Mouse (Mus musculus) intestine, embryonic 16.5 days (tissue): Measurements from ENCODE around the gene Kcnq1. TPM values are rescaled to one million over a fixed set of nuclear protein-coding genes. Genes with fewer than 3 reads are reported as not detected.

ENCODE experiments used
- ATAC-seq: fragments of 200-750 bp; cut with Nextera tagmentation; 2 replicates; pipeline ENCODE4 v1.8.0; 2017; ENCODE audit warnings: moderate TSS enrichment, moderate library complexity
- H3K27ac ChIP-seq: fragments of 300-500 bp; sonication (generic); 2 replicates; pipeline ENCODE4 v1.5.1; 2014; ENCODE audit warnings: mild to moderate bottlenecking, low read length
- H3K27me3 ChIP-seq: fragments of 300-500 bp; sonication (generic); replicated peaks from 2 replicates; pipeline ENCODE4 v1.6.1; 2014; ENCODE audit warnings: low read length, control low read depth, mixed read lengths; ENCODE audit not compliant: control insufficient read depth, insufficient read depth
- H3K36me3 ChIP-seq: fragments of 300-500 bp; sonication (generic); 2 replicates; pipeline ENCODE4 v1.6.1; 2014; ENCODE audit warnings: low read length, control low read depth; ENCODE audit not compliant: control insufficient read depth, insufficient read depth
- H3K4me1 ChIP-seq: fragments of 300-500 bp; sonication (generic); 2 replicates; pipeline ENCODE4 v1.6.1; 2014; ENCODE audit warnings: low read length, control low read depth, mixed read lengths; ENCODE audit not compliant: control insufficient read depth, insufficient read depth
- H3K4me2 ChIP-seq: fragments of 300-500 bp; sonication (generic); 2 replicates; pipeline ENCODE4 v1.6.1; 2014; ENCODE audit warnings: low read depth, low read length, control low read depth
- H3K4me3 ChIP-seq: fragments of 300-500 bp; sonication (generic); 2 replicates; pipeline ENCODE4 v1.5.1; 2014; ENCODE audit warnings: mild to moderate bottlenecking, low read length
- H3K9ac ChIP-seq: fragments of 300-500 bp; sonication (generic); 2 replicates; pipeline ENCODE4 v1.6.1; 2014; ENCODE audit warnings: low read depth, low read length
- H3K9me3 ChIP-seq: fragments of 300-500 bp; sonication (generic); 2 replicates; pipeline ENCODE4 v1.6.1; 2016; ENCODE audit warnings: low read length, control low read depth; ENCODE audit not compliant: control insufficient read depth
- WGBS: fragments of 180-500 bp; shearing (Covaris S2); extraction: QIAGEN DNeasy Blood & Tissue Kit; methylation state at CpG from one replicate; pipeline ENCODE4 v1.1.7; 2014; 5-methylcytosine and 5-hydroxymethylcytosine counted together
- polyA plus RNA-seq: library from polyadenylated mRNA; unstranded; fragments of >200 nt; fragmentation: Nextera tagmentation; extraction: Ambion mirVana; gene quantifications from 2 replicates; pipeline ENCODE4 v1.2.1, GENCODE M21; 2015

The Kcnq1 gene
- polyA plus RNA-seq, 1 experiment from 2014 or later: 9.7 TPM

DNA sequence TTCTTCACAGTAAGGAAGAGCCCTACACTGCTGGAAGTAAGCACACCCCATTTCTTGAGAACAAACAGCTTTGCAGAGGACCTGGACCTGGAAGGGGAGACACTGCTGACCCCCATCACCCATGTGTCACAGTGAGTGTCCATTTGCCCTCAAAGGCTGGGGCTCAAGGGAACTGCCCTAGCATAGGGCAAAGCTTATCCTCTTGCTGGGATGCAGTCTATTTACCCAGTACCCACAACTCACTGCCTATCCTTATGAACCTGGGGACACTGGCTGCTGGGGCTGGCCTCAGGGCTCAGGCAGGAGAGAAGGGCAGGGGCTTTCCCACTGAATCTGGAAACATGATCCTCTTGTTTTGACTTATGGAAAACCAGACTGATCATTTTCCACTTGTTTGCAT lies 155.1 kb downstream of the Kcnq1 start:
- Histone ChIP-seq H3K27ac (no peak overlapping the region), H3K4me2 (no peak overlapping the region), H3K36me3 (no peaks in the 10 kb centered on the region), H3K4me1 (peaks cover 14% of the 10 kb centered on the region), H3K4me3 (no peak overlapping the region), H3K27me3 (no peaks in the 10 kb centered on the region), H3K9ac (no peak overlapping the region), H3K9me3 (no peaks in the 10 kb centered on the region)
- ATAC-seq: no peak

DNA sequence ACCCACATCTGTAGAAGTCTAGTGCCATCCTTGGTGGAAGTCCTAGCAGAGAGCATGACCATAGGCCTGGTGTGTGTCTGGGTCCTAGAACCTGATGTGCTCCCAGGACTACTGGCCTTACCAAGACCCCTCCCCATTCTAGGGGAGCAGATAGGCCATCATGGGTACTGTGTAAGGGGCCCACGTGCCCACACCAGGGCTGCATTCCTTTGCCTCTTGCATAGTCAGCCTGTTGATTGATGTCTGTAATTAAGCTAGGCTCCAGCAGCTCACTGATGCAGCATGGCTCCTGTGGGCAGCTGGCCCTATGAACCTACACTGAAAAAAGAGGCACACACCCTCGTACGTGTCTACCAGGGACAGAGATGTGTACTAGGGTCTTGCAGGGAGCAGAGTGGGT lies 157.4 kb downstream of the Kcnq1 start:
- no peak overlapping the region for H3K9ac ChIP-seq
- no peak overlapping the region for H3K4me2 ChIP-seq
- H3K4me3 ChIP-seq: no peak overlapping the region
- H3K27me3 ChIP-seq: no peaks in the 10 kb centered on the region
- peaks cover 14% of the 10 kb centered on the region for H3K4me1 ChIP-seq
- H3K36me3 ChIP-seq: no peaks in the 10 kb centered on the region
- H3K27ac ChIP-seq: no peak overlapping the region
- no peaks in the 10 kb centered on the region for H3K9me3 ChIP-seq
- WGBS: 51% methylated on average over 3 of the region's 3 CpGs
- ATAC-seq: peak; percentile 26; the same call in 1 of the 2 replicates

DNA sequence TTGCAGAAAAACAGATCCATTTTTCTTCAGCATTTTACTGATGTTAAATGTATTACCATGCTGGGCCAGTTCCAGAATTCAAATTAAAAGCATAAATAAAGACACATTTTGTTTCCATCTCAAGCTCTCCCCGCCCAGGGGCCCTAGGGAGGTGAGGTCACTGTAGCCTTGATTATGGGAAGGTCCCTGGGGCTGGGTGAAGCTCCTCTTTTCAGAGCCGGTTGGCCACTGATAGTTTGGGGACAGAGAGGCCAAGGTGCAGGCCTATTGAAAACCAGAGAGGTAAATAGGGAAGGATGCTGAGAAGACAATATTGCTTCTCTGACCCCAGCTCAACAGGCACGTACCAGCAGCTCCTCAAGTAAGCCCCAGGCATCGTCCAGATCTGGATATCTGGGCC lies 157.8 kb downstream of the Kcnq1 start:
- Histone ChIP-seq H3K36me3 (no peaks in the 10 kb centered on the region), H3K9me3 (no peaks in the 10 kb centered on the region), H3K27ac (no peak overlapping the region), H3K4me1 (peaks cover 14% of the 10 kb centered on the region), H3K27me3 (no peaks in the 10 kb centered on the region), H3K4me3 (no peak overlapping the region), H3K9ac (no peak overlapping the region), H3K4me2 (no peak overlapping the region)
- 63% methylated on average over 4 of the region's 4 CpGs for WGBS
- ATAC-seq: no peak

DNA sequence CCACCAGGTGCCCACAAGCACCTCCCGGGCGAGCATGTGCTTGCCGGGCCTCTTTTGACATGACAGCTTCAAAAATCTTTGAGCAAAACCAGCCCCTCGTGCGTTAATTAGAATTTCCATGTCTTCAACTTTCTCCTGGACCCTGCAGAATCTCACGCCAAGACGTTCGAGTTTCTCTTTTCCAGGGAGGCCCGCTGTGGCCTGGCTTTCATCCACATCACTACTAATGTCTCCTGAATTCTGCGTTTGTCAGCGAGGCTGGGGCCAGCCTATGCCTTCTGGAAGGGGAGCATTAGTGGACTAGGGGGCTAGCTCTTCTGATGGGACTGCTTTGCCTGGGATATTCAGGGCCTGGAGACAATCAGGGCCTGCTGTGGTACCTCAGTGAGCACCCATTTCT lies 159.2 kb downstream of the Kcnq1 start:
- no peaks in the 10 kb centered on the region for H3K36me3 ChIP-seq
- H3K27me3 ChIP-seq: no peaks in the 10 kb centered on the region
- no peak overlapping the region for H3K4me3 ChIP-seq
- no peak overlapping the region for H3K9ac ChIP-seq
- H3K4me1 ChIP-seq: peaks cover 14% of the 10 kb centered on the region
- H3K4me2 ChIP-seq: no peak overlapping the region
- no peaks in the 10 kb centered on the region for H3K9me3 ChIP-seq
- WGBS: 64% methylated on average over 11 of the region's 11 CpGs
- 0 out of 2 replicates have a peak overlapping the region, but pooled peaks have one; percentile 38 for H3K27ac ChIP-seq
- ATAC-seq: no peak

DNA sequence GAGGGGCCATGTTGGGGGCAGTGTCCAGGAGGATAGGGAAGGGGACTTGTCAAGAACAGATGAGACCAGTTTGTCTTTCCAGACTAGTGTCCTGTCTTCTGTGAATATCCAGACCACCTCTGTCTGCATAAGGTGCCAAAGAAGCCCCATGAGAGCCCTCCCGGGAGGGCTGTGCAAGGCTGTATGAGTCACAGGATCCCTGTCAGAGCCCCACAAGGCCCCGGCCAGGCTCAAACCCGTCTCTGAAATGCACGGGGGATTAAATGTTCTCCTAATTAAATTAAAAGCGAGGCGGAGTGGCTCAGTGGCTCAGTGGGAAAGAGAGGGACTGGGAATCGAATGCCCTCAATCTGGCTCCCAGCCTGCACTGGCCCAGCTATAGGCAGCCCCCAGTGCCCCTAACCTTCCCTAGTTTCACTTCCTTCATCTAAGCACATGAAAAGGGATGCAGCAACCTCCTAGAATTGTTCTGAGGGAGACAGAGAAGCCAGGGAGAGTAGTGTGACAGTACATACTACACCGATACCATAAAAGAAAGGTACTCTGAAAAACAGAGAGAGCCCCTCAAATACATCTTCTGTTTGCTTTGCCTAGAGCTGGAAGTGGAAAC lies 159.8 kb downstream of the Kcnq1 start:
- Histone ChIP-seq H3K9me3 (no peaks in the 10 kb centered on the region), H3K4me2 (no peak overlapping the region), H3K27ac (0 out of 2 replicates have a peak overlapping the region, but pooled peaks have one; percentile 38), H3K4me3 (no peak overlapping the region), H3K4me1 (peaks cover 14% of the 10 kb centered on the region), H3K27me3 (no peaks in the 10 kb centered on the region), H3K9ac (no peak overlapping the region), H3K36me3 (no peaks in the 10 kb centered on the region)
- ATAC-seq: no peak
- WGBS: 54% methylated on average over 8 of the region's 8 CpGs

DNA sequence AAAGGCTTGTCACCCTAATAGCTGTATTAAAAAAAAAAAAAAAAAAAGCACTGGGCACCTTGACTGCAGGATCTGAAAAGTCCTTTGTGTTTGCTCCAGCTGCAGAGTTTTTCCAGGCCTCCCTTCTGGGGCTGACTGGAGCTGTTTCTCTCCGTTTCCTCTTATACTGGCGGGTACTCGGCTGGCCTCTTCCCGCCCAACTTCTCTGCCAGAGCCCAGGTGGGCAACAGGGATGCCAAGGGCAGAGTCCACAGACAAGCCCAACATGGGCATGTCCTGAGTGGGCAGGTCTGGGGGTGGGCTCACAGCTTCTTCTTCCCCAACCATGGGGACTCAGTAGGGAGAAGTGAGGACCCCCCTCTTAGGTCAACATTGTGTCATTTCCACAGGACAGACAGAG lies 167.6 kb downstream of the Kcnq1 start:
- no peak for ATAC-seq
- Histone ChIP-seq H3K36me3 (no peaks in the 10 kb centered on the region), H3K27me3 (no peaks in the 10 kb centered on the region), H3K9me3 (no peaks in the 10 kb centered on the region), H3K4me3 (no peak overlapping the region), H3K27ac (no peak overlapping the region), H3K4me1 (peaks cover 9% of the 10 kb centered on the region; the same call in 1 of the 2 replicates), H3K9ac (no peak overlapping the region), H3K4me2 (no peak overlapping the region)
- 63% methylated on average over 4 of the region's 4 CpGs for WGBS

DNA sequence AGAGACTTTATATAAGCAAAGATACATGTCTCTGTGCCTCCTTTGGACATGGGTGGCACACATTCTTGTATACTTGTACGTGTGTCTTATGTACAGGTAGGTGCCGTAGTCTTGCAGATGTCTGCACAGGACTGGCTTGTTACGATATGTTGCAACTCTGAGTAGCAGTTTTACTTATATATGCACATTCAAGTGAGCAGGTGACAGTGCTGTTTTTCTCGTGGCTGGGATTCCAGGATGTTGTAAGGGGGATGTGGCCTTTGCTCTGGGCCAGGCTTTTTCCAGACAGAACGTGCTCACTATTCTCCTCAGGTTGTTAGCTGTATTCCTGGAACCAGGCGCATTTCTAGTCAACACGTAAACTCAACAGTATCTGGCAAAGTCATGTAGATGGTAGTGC lies 168.9 kb downstream of the Kcnq1 start:
- Histone ChIP-seq H3K27me3 (no peaks in the 10 kb centered on the region), H3K9ac (no peak overlapping the region), H3K36me3 (no peaks in the 10 kb centered on the region), H3K4me3 (no peak overlapping the region), H3K4me2 (no peak overlapping the region), H3K9me3 (no peaks in the 10 kb centered on the region), H3K27ac (no peak overlapping the region), H3K4me1 (peaks cover 9% of the 10 kb centered on the region; the same call in 1 of the 2 replicates)
- 73% methylated on average over 7 of the region's 7 CpGs for WGBS
- ATAC-seq: peak; percentile 40; the same call in 1 of the 2 replicates

DNA sequence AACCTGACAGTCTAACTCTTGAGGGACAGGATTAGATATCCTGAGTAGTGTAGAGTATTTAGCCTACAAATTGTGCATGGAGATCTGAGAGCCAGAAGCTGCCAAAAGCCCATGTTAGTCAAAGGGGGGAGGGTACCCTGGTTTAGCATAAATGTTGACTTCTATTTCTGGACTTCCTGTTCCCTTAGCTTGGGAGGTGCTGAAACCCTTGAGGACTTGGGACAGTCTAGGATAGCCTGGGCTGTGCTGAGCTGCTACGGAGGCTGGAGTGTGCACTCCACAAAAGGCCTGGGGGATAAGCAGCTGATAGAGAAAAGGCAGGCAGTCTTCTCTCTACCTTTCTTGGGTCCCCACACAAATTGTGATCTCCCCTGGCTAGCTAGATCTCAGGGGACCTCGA lies 177.5 kb downstream of the Kcnq1 start:
- H3K9ac ChIP-seq: no peak overlapping the region
- no peaks in the 10 kb centered on the region for H3K9me3 ChIP-seq
- H3K27ac ChIP-seq: no peak overlapping the region
- no peaks in the 10 kb centered on the region for H3K27me3 ChIP-seq
- H3K4me1 ChIP-seq: peaks cover 46% of the 10 kb centered on the region
- ATAC-seq: no peak
- H3K4me2 ChIP-seq: no peak overlapping the region
- WGBS: 75% methylated on average over 2 of the region's 2 CpGs
- peaks cover 3% of the 10 kb centered on the region; the same call in 1 of the 2 replicates for H3K36me3 ChIP-seq
- no peak overlapping the region for H3K4me3 ChIP-seq

DNA sequence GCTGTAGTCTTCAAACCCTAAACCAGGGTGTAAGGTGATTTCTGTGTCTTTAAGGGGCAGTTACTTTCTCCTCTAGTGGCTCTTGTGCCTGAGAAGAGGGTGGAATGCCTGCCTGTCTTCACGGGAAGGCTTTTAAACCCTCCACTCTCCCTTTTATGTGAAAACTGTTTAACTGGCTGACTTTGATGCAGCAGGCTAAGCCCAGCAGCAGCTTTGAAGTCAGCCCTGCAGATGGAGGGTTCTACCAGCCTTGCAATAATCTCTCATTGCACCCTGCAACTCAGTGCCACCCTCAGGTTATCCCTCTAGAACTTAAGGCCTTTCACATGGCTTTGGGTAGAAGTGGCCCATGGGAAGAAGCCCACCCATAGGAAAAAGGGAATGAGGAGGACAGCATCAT lies 178.7 kb downstream of the Kcnq1 start:
- WGBS: 38% methylated on average over 1 of the region's 1 CpGs
- peaks cover 57% of the 10 kb centered on the region for H3K4me1 ChIP-seq
- no peak overlapping the region for H3K9ac ChIP-seq
- ATAC-seq: no peak
- no peak overlapping the region for H3K4me2 ChIP-seq
- H3K27me3 ChIP-seq: no peaks in the 10 kb centered on the region
- H3K36me3 ChIP-seq: peaks cover 3% of the 10 kb centered on the region; the same call in 1 of the 2 replicates
- no peak overlapping the region for H3K27ac ChIP-seq
- no peak overlapping the region for H3K4me3 ChIP-seq
- no peaks in the 10 kb centered on the region for H3K9me3 ChIP-seq

DNA sequence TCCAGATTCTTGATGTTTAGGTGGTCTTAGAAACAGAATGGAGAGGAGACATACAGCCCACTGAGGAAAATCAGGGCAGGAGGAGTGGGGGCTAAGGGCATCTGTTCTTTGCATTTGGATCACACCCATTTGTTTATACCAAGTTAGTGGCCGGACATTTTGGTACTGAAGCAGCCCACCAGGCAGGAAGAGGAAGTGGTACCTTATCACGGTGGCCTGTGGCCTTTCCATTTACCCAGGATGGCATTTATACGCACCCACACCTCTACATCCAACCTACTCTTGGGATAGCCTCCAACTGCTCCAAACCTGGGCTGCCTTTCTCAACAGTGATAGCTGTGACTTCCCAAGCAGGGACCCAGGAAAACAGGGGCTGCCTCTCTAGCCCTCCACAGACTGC lies 179.3 kb downstream of the Kcnq1 start:
- ATAC-seq: no peak
- H3K9me3 ChIP-seq: no peaks in the 10 kb centered on the region
- no peaks in the 10 kb centered on the region for H3K27me3 ChIP-seq
- no peak overlapping the region for H3K9ac ChIP-seq
- peaks cover 3% of the 10 kb centered on the region; the same call in 1 of the 2 replicates for H3K36me3 ChIP-seq
- WGBS: 52% methylated on average over 3 of the region's 3 CpGs
- H3K4me3 ChIP-seq: no peak overlapping the region
- peaks cover 60% of the 10 kb centered on the region for H3K4me1 ChIP-seq
- no peak overlapping the region for H3K27ac ChIP-seq
- no peak overlapping the region for H3K4me2 ChIP-seq
